Comparison of ENCODE assay signal across 9 mouse cellular contexts in the genomic region with DNA sequence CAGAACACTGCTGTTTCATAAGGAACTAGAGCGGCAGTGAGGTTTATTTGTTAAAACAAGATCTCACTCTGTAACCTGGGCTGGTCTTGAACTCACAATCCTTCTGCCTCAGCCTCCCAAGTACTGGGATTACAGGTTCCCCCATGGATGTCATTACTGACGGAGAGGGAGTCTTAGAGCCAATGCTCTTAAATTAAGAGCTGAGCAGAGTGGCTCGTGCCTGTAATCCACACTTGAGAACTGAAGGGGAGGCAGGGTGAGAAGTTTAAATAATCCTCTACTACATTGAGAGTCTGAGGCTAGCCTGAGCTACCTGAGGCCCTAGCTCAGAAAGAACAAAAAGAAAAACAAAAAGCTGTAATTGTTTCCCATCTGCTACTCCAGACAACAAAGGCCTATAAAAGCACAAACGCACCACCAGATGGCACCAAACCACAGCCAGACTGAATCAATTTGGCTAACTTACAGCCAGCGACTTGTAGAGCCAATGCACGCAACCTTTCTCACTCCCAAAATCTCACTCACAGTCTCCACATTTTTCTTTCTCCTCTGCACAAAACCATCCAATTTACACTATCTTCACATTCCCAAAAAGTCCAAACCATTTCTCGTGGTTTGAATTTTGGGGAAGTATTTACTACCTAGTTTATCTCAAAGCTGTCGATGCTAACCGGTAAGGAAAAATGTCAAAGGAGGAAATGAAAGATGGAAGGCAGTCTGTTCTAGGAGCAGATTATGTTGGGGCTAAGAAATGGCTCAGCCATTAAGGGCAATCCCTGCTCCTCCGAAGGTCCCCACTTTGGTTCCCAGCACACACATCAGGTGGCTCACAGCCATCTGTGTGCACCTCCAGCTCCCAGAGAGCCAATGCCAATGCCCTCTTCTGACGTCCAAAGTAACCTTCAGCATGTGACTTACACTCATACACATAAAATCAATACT. TPM values are rescaled to one million over a fixed set of nuclear protein-coding genes. Genes with fewer than 3 reads are reported as not detected.
A peak's percentile ranks its signal among the peaks of the same experiment; 100 is the strongest.
DNase-seq lines count a peak whose midpoint lies in the region; ATAC-seq and TF ChIP-seq lines count a peak whose summit lies in the region.
"Had no signal": no experiment of that assay in that cellular context is flagged by ENCODE, and none has a peak within 500 bp of the region (broad histone marks: within the 10 kb centered on the region; RNA-seq: fewer than 3 reads in every experiment).

No protein-coding gene starts in this region.

- no peaks in the 10 kb centered on the region for H3K27me3 ChIP-seq in CH12.LX (replicated peaks)
- H3K27me3 ChIP-seq in lung, embryonic 16.5 days (ENCODE audit: control insufficient read depth, insufficient read depth, low read depth, low read length) = no peaks in the 10 kb centered on the region

- no peak overlapping the region for H3K4me3 ChIP-seq in CH12.LX (replicated peaks in 1 of 3; ENCODE audit: low read depth in 2 of 3, low read length in 2 of 3, poor library complexity in 1 of 3)
- H3K4me3 ChIP-seq in lung, embryonic 16.5 days (ENCODE audit: low read length) = no peak overlapping the region
- H3K4me3 ChIP-seq: erythroblast, embryonic 14.5 days had no signal

- ATAC-seq in lung, embryonic 16.5 days (ENCODE audit: low read depth) = peak; percentile 71; the same call in 1 of the 2 replicates

- DNase-seq in CH12.LX (ENCODE audit: extremely low read depth) = peak; percentile 78
- DNase-seq in brain, embryonic 14.5 days (ENCODE audit: low read depth) = peak; percentile 93
- DNase-seq in fibroblast of lung, adult 2 months (ENCODE audit: low read depth) = peak; percentile 76
- DNase-seq in heart, postnatal 14 days = peak; percentile 83 to 89
- peak; percentile 75 to 96 for DNase-seq in layer of hippocampus, adult 18-20 months (ENCODE audit: low spot score in 2 of 2)
- DNase-seq in ovary, postnatal 36 days (ENCODE audit: low spot score) = peak; percentile 69
- peak; percentile 83 for DNase-seq in thymus, postnatal 25 days

- in situ Hi-C loops in CH12.LX (cut with MboI; ENCODE audit: low pct_ligation_motif_present, low pct_unique_long_range_greater_than_20kb, low sequenced_read_pairs) = loop anchor here (10.0 kb wide), 2 partner anchors 54 to 66 kb away; no protein-coding TSS in a partner anchor

- dilution Hi-C loops in CH12.LX (cut with MboI; ENCODE audit: extremely low pct_ligation_motif_present, extremely low pct_unique_long_range_greater_than_20kb, low sequenced_read_pairs) = no loop called here

- no peaks in the 10 kb centered on the region for H3K79me2 ChIP-seq in CH12.LX (replicated peaks; ENCODE audit: control insufficient read depth, extremely low read depth, insufficient read depth, poor library complexity, severe bottlenecking)

- intact Hi-C loops in heart, postnatal 14 days (cut with DNase I) = loop anchor here (1.0 kb wide), 2 partner anchors 64 to 76 kb away; no protein-coding TSS in a partner anchor

- no peaks in the 10 kb centered on the region for H3K9me3 ChIP-seq in CH12.LX (replicated peaks; ENCODE audit: low read length)
- no peaks in the 10 kb centered on the region for H3K9me3 ChIP-seq in lung, embryonic 16.5 days (ENCODE audit: control insufficient read depth, low read length)

- peak; percentile 62 to 95 for TF ChIP-seq CTCF in CH12.LX (conservative IDR thresholded peaks at IDR 0.05 in 1 of 2, IDR thresholded peaks at IDR 0.05 in 1 of 2; ENCODE audit: low read depth in 2 of 2, low read length in 2 of 2)
- TF ChIP-seq CTCF in brain, embryonic 14.5 days (IDR thresholded peaks at IDR 0.05; ENCODE audit: borderline replicate concordance, extremely low read depth, insufficient read depth, insufficient read length) = peak; percentile 84

- no peak overlapping the region for H3K27ac ChIP-seq in CH12.LX (ENCODE audit: insufficient read depth, low read depth)
- no peak overlapping the region for H3K27ac ChIP-seq in lung, embryonic 16.5 days (ENCODE audit: low read length)

- H3K4me2 ChIP-seq in CH12.LX (ENCODE audit: insufficient read depth, low read depth, poor library complexity, severe bottlenecking) = no peak overlapping the region
- H3K4me2 ChIP-seq in lung, embryonic 16.5 days (ENCODE audit: low read depth, low read length) = no peak overlapping the region

- TF ChIP-seq POLR2A in CH12.LX (IDR thresholded peaks at IDR 0.05; ENCODE audit: low read depth, low read length) = no peak
- no peak for TF ChIP-seq POLR2A in brain, embryonic 14.5 days (IDR thresholded peaks at IDR 0.05; ENCODE audit: borderline replicate concordance, extremely low read depth, insufficient read depth, insufficient read length, poor library complexity, severe bottlenecking)

- H3K9ac ChIP-seq in CH12.LX (ENCODE audit: insufficient read depth, low read depth) = no peak overlapping the region
- H3K9ac ChIP-seq in lung, embryonic 16.5 days (ENCODE audit: low read length) = no peak overlapping the region

- H3K36me3 ChIP-seq in CH12.LX (replicated peaks in 1 of 2; ENCODE audit: control insufficient read depth in 1 of 2, insufficient read depth in 1 of 2, low read length in 1 of 2) = peaks cover 0 to 11% of the 10 kb centered on the region in 2 experiments
- H3K36me3 ChIP-seq in lung, embryonic 16.5 days (ENCODE audit: control insufficient read depth, insufficient read depth, low read length) = no peaks in the 10 kb centered on the region

- peak; percentile 91 for TF ChIP-seq RAD21 in CH12.LX (IDR thresholded peaks at IDR 0.05; ENCODE audit: low read depth, low read length)

- no peak for TF ChIP-seq EP300 in CH12.LX (IDR thresholded peaks at IDR 0.05; ENCODE audit: low read length)

- no peaks in the 10 kb centered on the region for H3K4me1 ChIP-seq in CH12.LX (ENCODE audit: control insufficient read depth in 1 of 2, insufficient read depth in 2 of 2)
- peaks cover 4% of the 10 kb centered on the region; the same call in 1 of the 2 replicates for H3K4me1 ChIP-seq in lung, embryonic 16.5 days (replicated peaks; ENCODE audit: control insufficient read depth, insufficient read depth, low read length)

- WGBS in lung, embryonic 16.5 days = 50% methylated on average over 11 of the region's 11 CpGs

TF ChIP-seq in CH12.LX, 34 proteins besides CTCF, POLR2A, EP300 and RAD21:
- no peak for TF ChIP-seq UBTF (IDR thresholded peaks at IDR 0.05; ENCODE audit: low read depth, low read length)
- no peak for TF ChIP-seq JUND (conservative IDR thresholded peaks at IDR 0.05; ENCODE audit: low read depth, low read length)
- TF ChIP-seq ZC3H11A (IDR thresholded peaks at IDR 0.05; ENCODE audit: low read depth, low read length) = peak; percentile 82
- no peak for TF ChIP-seq ELF1 (IDR thresholded peaks at IDR 0.05; ENCODE audit: low read depth, low read length)
- peak; percentile 96 for TF ChIP-seq SMC3 (IDR thresholded peaks at IDR 0.05; ENCODE audit: low read depth, low read length)
- 0 out of 2 replicates have a peak, but pooled peaks have one; percentile 41 for TF ChIP-seq SIN3A (IDR thresholded peaks at IDR 0.05; ENCODE audit: low read length)
- 0 out of 2 replicates have a peak, but pooled peaks have one; percentile 29 for TF ChIP-seq MYC (IDR thresholded peaks at IDR 0.05; ENCODE audit: low read depth, low read length)
- TF ChIP-seq JUN (IDR thresholded peaks at IDR 0.05; ENCODE audit: insufficient read depth, low read depth, low read length) = 0 out of 2 replicates have a peak, but pooled peaks have one; percentile 7
- 0 out of 2 replicates have a peak, but pooled peaks have one; percentile 36 for TF ChIP-seq TCF12 (IDR thresholded peaks at IDR 0.05; ENCODE audit: low read depth, low read length)
- no peak for TF ChIP-seq TBP (conservative IDR thresholded peaks at IDR 0.05; ENCODE audit: low read depth, low read length)

RNA-seq across cellular contexts. Expression of a gene that starts 51.3 kb away (rescaled TPM):
- total RNA-seq in CH12.LX (2012; rRNA removed) (30.5 and 31.2 TPM in 2 replicates), CH12.LX (2014; rRNA removed) (41.2 and 42.8 TPM in 2 replicates)
- polyA plus RNA-seq in CH12.LX (2012; ENCODE audit: insufficient read length, low read depth) = 30.1 and 32.2 TPM in 2 replicates
- polyA plus RNA-seq in brain, embryonic 14.5 days (2012; rRNA removed) = 60.0 and 62.9 TPM in 2 replicates
- 10 to 100 TPM; 72.0 to 72.9 TPM for total RNA-seq in heart, postnatal 14 days (2021)
- 10 to 100 TPM; 66.7 to 67.4 TPM for total RNA-seq in layer of hippocampus, adult 18-20 months (2021)
- 68.4 and 74.5 TPM in 2 replicates for polyA plus RNA-seq in lung, embryonic 16.5 days (2015; fragmentation: Nextera tagmentation; extraction: Ambion mirVana)
